Comparison of ENCODE assay signal across 16 mouse cellular contexts in the genomic region with DNA sequence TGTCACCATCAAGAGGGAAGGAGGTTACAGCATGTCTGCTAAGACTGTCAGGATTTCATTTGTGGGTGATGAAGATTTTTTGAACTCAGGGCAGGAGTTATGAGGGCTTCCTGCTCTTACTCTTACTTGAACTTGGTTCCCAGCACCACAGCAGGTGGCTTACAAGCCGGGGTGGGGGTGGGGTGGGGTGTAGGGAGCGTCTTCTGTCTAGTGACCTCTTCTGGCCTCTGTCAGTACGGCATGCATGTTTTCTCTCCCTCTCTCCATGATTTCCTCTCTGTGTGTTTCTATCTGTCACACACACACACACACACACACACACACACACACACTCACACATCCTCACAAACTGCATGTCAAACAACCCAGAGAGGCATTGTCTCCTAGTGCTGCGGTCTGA.
DNase-seq lines count a peak whose midpoint lies in the region; ATAC-seq lines count a peak whose summit lies in the region.
"Had no signal": no experiment of that assay in that cellular context is flagged by ENCODE, and none has a peak within 500 bp of the region (broad histone marks: within the 10 kb centered on the region; RNA-seq: fewer than 3 reads in every experiment).

No protein-coding gene starts in this region.

- no peaks in the 10 kb centered on the region for H3K9me3 ChIP-seq in embryonic facial prominence, embryonic 14.5 days (ENCODE audit: control insufficient read depth, low read length)
- no peaks in the 10 kb centered on the region for H3K9me3 ChIP-seq in midbrain, embryonic 15.5 days
- H3K9me3 ChIP-seq in midbrain, embryonic 16.5 days (replicated peaks; ENCODE audit: control insufficient read depth, low read length, poor library complexity, severe bottlenecking), result 0 out of 2 replicates have a peak, but pooled peaks cover 3% of the 10 kb centered on the region
- no peaks in the 10 kb centered on the region for H3K9me3 ChIP-seq in neural tube, embryonic 15.5 days (replicated peaks)
- H3K9me3 ChIP-seq: heart, embryonic 13.5 days; hindbrain, embryonic 10.5 days; neural tube, embryonic 12.5 days had no signal

- H3K4me2 ChIP-seq in embryonic facial prominence, embryonic 14.5 days (ENCODE audit: low read depth, low read length), result no peak overlapping the region
- no peak overlapping the region for H3K4me2 ChIP-seq in midbrain, embryonic 15.5 days
- H3K4me2 ChIP-seq in midbrain, embryonic 16.5 days (ENCODE audit: low read length), result no peak overlapping the region
- H3K4me2 ChIP-seq in neural tube, embryonic 15.5 days, result no peak overlapping the region
- H3K4me2 ChIP-seq: heart, embryonic 13.5 days; midbrain, embryonic 11.5 days; neural tube, embryonic 12.5 days had no signal

- no peak overlapping the region for H3K9ac ChIP-seq in embryonic facial prominence, embryonic 14.5 days (ENCODE audit: low read depth, low read length)
- H3K9ac ChIP-seq in midbrain, embryonic 15.5 days, result no peak overlapping the region
- H3K9ac ChIP-seq in midbrain, embryonic 16.5 days (ENCODE audit: low read depth, low read length), result no peak overlapping the region
- no peak overlapping the region for H3K9ac ChIP-seq in neural tube, embryonic 15.5 days (replicated peaks)
- H3K9ac ChIP-seq: heart, embryonic 13.5 days; neural tube, embryonic 12.5 days had no signal

- H3K4me3 ChIP-seq in embryonic facial prominence, embryonic 14.5 days (ENCODE audit: low read depth, low read length), result no peak overlapping the region
- no peak overlapping the region for H3K4me3 ChIP-seq in midbrain, embryonic 15.5 days
- H3K4me3 ChIP-seq in midbrain, embryonic 16.5 days (ENCODE audit: low read depth, low read length), result no peak overlapping the region
- no peak overlapping the region for H3K4me3 ChIP-seq in neural tube, embryonic 15.5 days (replicated peaks)
- H3K4me3 ChIP-seq: heart, embryonic 13.5 days; hindbrain, embryonic 10.5 days; neural tube, embryonic 12.5 days had no signal

- no peaks in the 10 kb centered on the region for H3K27me3 ChIP-seq in embryonic facial prominence, embryonic 14.5 days (replicated peaks; ENCODE audit: control insufficient read depth, insufficient read depth, low read length)
- H3K27me3 ChIP-seq in midbrain, embryonic 15.5 days (replicated peaks), result no peaks in the 10 kb centered on the region
- no peaks in the 10 kb centered on the region for H3K27me3 ChIP-seq in midbrain, embryonic 16.5 days (ENCODE audit: control insufficient read depth, insufficient read depth, low read depth, low read length)
- no peaks in the 10 kb centered on the region for H3K27me3 ChIP-seq in neural tube, embryonic 15.5 days (replicated peaks)
- H3K27me3 ChIP-seq: heart, embryonic 13.5 days; neural tube, embryonic 12.5 days had no signal

- no peak for ATAC-seq in embryonic facial prominence, embryonic 14.5 days (ENCODE audit: low read depth)
- no peak for ATAC-seq in midbrain, embryonic 15.5 days (replicated peaks)
- ATAC-seq in midbrain, embryonic 16.5 days, result no peak
- no peak for ATAC-seq in neural tube, embryonic 15.5 days (ENCODE audit: low FRiP score)

- DNase-seq in cerebellum, postnatal 14 days, result peak; percentile 6 to 24
- DNase-seq in cerebellum, adult 8-10 months, result no peak
- DNase-seq in retina, postnatal 1 day, result peak; percentile 18
- DNase-seq in retina, embryonic 14.5 days (ENCODE audit: low spot score), result no peak
- DNase-seq in embryonic facial prominence, embryonic 14.5 days (ENCODE audit: low spot score), result no peak
- DNase-seq: cerebellum, adult 11 months; kidney, adult 11 months; liver; lung, postnatal 36 days had no signal

- peaks cover 7% of the 10 kb centered on the region for H3K4me1 ChIP-seq in embryonic facial prominence, embryonic 14.5 days (ENCODE audit: control insufficient read depth, insufficient read depth, low read length)
- no peaks in the 10 kb centered on the region for H3K4me1 ChIP-seq in midbrain, embryonic 15.5 days
- no peaks in the 10 kb centered on the region for H3K4me1 ChIP-seq in midbrain, embryonic 16.5 days (ENCODE audit: control insufficient read depth, insufficient read depth, low read length)
- H3K4me1 ChIP-seq in neural tube, embryonic 15.5 days, result no peaks in the 10 kb centered on the region
- H3K4me1 ChIP-seq: heart, embryonic 13.5 days; hindbrain, embryonic 10.5 days; neural tube, embryonic 12.5 days had no signal

- no peaks in the 10 kb centered on the region for H3K36me3 ChIP-seq in embryonic facial prominence, embryonic 14.5 days (ENCODE audit: control insufficient read depth, insufficient read depth, low read length)
- H3K36me3 ChIP-seq in midbrain, embryonic 15.5 days (replicated peaks), result no peaks in the 10 kb centered on the region
- H3K36me3 ChIP-seq in midbrain, embryonic 16.5 days (ENCODE audit: control insufficient read depth, insufficient read depth, low read length), result no peaks in the 10 kb centered on the region
- H3K36me3 ChIP-seq in neural tube, embryonic 15.5 days, result no peaks in the 10 kb centered on the region
- H3K36me3 ChIP-seq: heart, embryonic 13.5 days; hindbrain, embryonic 10.5 days; neural tube, embryonic 12.5 days had no signal

- H3K27ac ChIP-seq in embryonic facial prominence, embryonic 14.5 days (replicated peaks; ENCODE audit: low read depth, low read length), result peak overlapping the region; percentile 72
- H3K27ac ChIP-seq in midbrain, embryonic 15.5 days, result no peak overlapping the region
- H3K27ac ChIP-seq in midbrain, embryonic 16.5 days (ENCODE audit: low read length), result no peak overlapping the region
- H3K27ac ChIP-seq in neural tube, embryonic 15.5 days (replicated peaks), result no peak overlapping the region
- H3K27ac ChIP-seq: heart, embryonic 13.5 days; hindbrain, embryonic 10.5 days; neural tube, embryonic 12.5 days had no signal

- 45% methylated on average over 4 of the region's 4 CpGs for WGBS in embryonic facial prominence, embryonic 14.5 days
- 54% methylated on average over 4 of the region's 4 CpGs for WGBS in midbrain, embryonic 15.5 days
- 53% methylated on average over 4 of the region's 4 CpGs for WGBS in midbrain, embryonic 16.5 days
- WGBS in neural tube, embryonic 15.5 days, result 38% methylated on average over 4 of the region's 4 CpGs

Comparison
In these comparisons a context has a peak if more than half of its experiments do, and no peak if none do; other contexts are left out.
1. DNase-seq: peak in cerebellum, postnatal 14 days (2 of 2) and retina, postnatal 1 day (single experiment); none in cerebellum, adult 8-10 months (single experiment), retina, embryonic 14.5 days (single experiment) and embryonic facial prominence, embryonic 14.5 days (single experiment).